Comparison of ENCODE assay signal across 22 mouse cellular contexts in the genomic region with DNA sequence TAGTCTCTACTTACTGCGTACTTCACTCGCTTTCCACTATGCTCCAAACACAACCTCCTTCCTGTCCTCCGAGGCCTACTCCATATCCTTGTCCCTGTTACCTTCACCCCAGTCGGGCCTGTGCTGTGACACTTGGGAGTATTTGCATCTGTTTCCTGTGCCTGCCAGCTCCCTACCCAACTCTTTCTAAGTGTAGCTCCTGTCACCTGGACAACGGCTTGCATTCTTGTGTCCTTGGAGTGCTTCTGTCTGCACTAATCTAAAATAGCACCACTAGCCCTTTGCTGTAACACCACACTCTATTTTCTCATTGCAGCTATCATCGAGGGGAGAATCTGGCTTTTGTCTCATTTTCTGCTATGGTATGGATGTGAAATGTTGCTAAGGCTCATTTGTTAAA. TPM values are rescaled to one million over a fixed set of nuclear protein-coding genes. Genes with fewer than 3 reads are reported as not detected.
"Had no signal": no experiment of that assay in that cellular context is flagged by ENCODE, and none has a peak within 500 bp of the region (broad histone marks: within the 10 kb centered on the region; RNA-seq: fewer than 3 reads in every experiment).

No protein-coding gene starts in this region.

- H3K9me3 ChIP-seq: kidney, embryonic 15.5 days; liver, embryonic 13.5 days; midbrain, embryonic 12.5 days; midbrain, embryonic 15.5 days; neural tube, embryonic 13.5 days; stomach, embryonic 15.5 days had no signal

- DNase-seq: kidney, postnatal 10 days; layer of hippocampus, postnatal 36 days; liver, embryonic 13.5 days; lung, adult 2 months; lung, postnatal 14 days; lung, postnatal 4 days; retina, postnatal 1 day; right cerebral cortex, postnatal 25 days; spleen, adult 18-20 months; thymus, postnatal 25 days had no signal

- H3K4me2 ChIP-seq: kidney, embryonic 15.5 days; liver, embryonic 13.5 days; midbrain, embryonic 12.5 days; midbrain, embryonic 15.5 days; neural tube, embryonic 13.5 days; stomach, embryonic 15.5 days had no signal

- ATAC-seq: midbrain, embryonic 15.5 days had no signal

- H3K27me3 ChIP-seq: kidney, embryonic 15.5 days; liver, embryonic 13.5 days; midbrain, embryonic 12.5 days; midbrain, embryonic 15.5 days; neural tube, embryonic 13.5 days; stomach, embryonic 15.5 days had no signal

- H3K4me3 ChIP-seq: kidney, embryonic 15.5 days; left cerebral cortex, adult 2 months; liver, embryonic 13.5 days; midbrain, embryonic 12.5 days; midbrain, embryonic 15.5 days; myocyte; neural tube, embryonic 13.5 days; stomach, embryonic 15.5 days had no signal

- H3K9ac ChIP-seq: kidney, embryonic 15.5 days; liver, embryonic 13.5 days; midbrain, embryonic 12.5 days; midbrain, embryonic 15.5 days; neural tube, embryonic 13.5 days; stomach, embryonic 15.5 days had no signal

- H3K27ac ChIP-seq: kidney, embryonic 15.5 days; left cerebral cortex, adult 2 months; liver, embryonic 13.5 days; midbrain, embryonic 12.5 days; midbrain, embryonic 15.5 days; neural tube, embryonic 13.5 days; stomach, embryonic 15.5 days had no signal

- H3K4me1 ChIP-seq: kidney, embryonic 15.5 days; midbrain, embryonic 15.5 days; neural tube, embryonic 13.5 days; stomach, embryonic 15.5 days had no signal

RNA-seq across cellular contexts. Expression of gene Tmem220, which starts 15.5 kb away (rescaled TPM):
- total RNA-seq: monocyte, adult 5-6 weeks had no signal

RNA-seq across cellular contexts. Expression of gene Myh3, which starts 37.6 kb away (rescaled TPM):
- total RNA-seq: liver, adult 2 months; megakaryocyte progenitor cell, adult 5-6 weeks; megakaryocyte-erythroid progenitor cell, adult 5-6 weeks; monocyte, adult 5-6 weeks; neutrophil, adult 5-6 weeks had no signal
- polyA plus RNA-seq: liver, adult 2 months had no signal
